Mouse (Mus musculus) granulocyte monocyte progenitor cell, adult 5-6 weeks (primary cell): ENCODE results near the gene Fosl2. TPM values are rescaled to one million over a fixed set of nuclear protein-coding genes. Genes with fewer than 3 reads are reported as not detected.

Source experiments
- total RNA-seq, 2 experiments: library from RNA; stranded (forward) in 1 of 2; stranded (reverse) in 1 of 2; fragments of 200-712, 200-1000 nt in 1 of 2; fragments of >200 nt in 1 of 2; fragmentation: Nextera tagmentation in 1 of 2; gene quantifications; 2 replicates each; pipeline ENCODE4 v1.2.3; 2014 to 2017

The Fosl2 gene
- total RNA-seq, 2 experiments from 2014 or later = 9.1 to 23.4 TPM

Other genes with a start within 250 kb of the Fosl2 start
- not detected in 2 replicates for gene Plb1, start 96.9 kb downstream of the Fosl2 start, total RNA-seq (2014; fragmentation: Nextera tagmentation)
- not detected in 2 replicates for gene Plb1, start 96.9 kb downstream of the Fosl2 start, total RNA-seq (2017)